Mouse (Mus musculus) limb, embryonic 14.5 days (tissue): ENCODE measurements around the gene Gmip. TPM values are rescaled to one million over a fixed set of nuclear protein-coding genes. Genes with fewer than 3 reads are reported as not detected.

Experiments
- ATAC-seq: fragments of 200-750 bp; cut with Nextera tagmentation; 2 replicates; pipeline ENCODE4 v1.8.0; 2017; ENCODE audit warnings: low read depth, moderate number of reproducible peaks, moderate TSS enrichment; ENCODE audit not compliant: low FRiP score
- DNase-seq: peaks from one replicate; pipeline ENCODE4 v3.0.0-alpha.2; 2015; ENCODE audit warnings: low spot score
- H3K27ac ChIP-seq: fragments of 300-500 bp; sonication (generic); replicated peaks from 2 replicates; pipeline ENCODE4 v1.5.1; 2014; ENCODE audit warnings: low read depth, mild to moderate bottlenecking, low read length, moderate library complexity, mixed read lengths
- H3K27me3 ChIP-seq: fragments of 300-500 bp; sonication (generic); 2 replicates; pipeline ENCODE4 v1.6.1; 2014; ENCODE audit warnings: low read length, mixed read lengths; ENCODE audit not compliant: control insufficient read depth, insufficient read depth
- H3K36me3 ChIP-seq: fragments of 300-500 bp; sonication (generic); 2 replicates; pipeline ENCODE4 v1.6.1; 2014; ENCODE audit warnings: mild to moderate bottlenecking, low read length, moderate library complexity, mixed read lengths; ENCODE audit not compliant: control insufficient read depth, insufficient read depth
- H3K4me1 ChIP-seq: fragments of 300-500 bp; sonication (generic); 2 replicates; pipeline ENCODE4 v1.6.1; 2014; ENCODE audit warnings: antibody characterized with exemption, low read length, mixed read lengths; ENCODE audit not compliant: control insufficient read depth, insufficient read depth
- H3K4me2 ChIP-seq: fragments of 300-500 bp; sonication (generic); replicated peaks from 2 replicates; pipeline ENCODE4 v1.6.1; 2014; ENCODE audit warnings: low read depth, mild to moderate bottlenecking, low read length, moderate library complexity; ENCODE audit not compliant: severe bottlenecking
- H3K4me3 ChIP-seq: fragments of 300-500 bp; sonication (generic); replicated peaks from 2 replicates; pipeline ENCODE4 v1.5.1; 2014; ENCODE audit warnings: low read length
- H3K9ac ChIP-seq: fragments of 300-500 bp; sonication (generic); 2 replicates; pipeline ENCODE4 v1.6.1; 2014; ENCODE audit warnings: mild to moderate bottlenecking, low read depth, low read length, moderate library complexity; ENCODE audit not compliant: severe bottlenecking
- H3K9me3 ChIP-seq: fragments of 300-500 bp; sonication (generic); 2 replicates; pipeline ENCODE4 v1.6.1; 2016; ENCODE audit warnings: low read length; ENCODE audit not compliant: control insufficient read depth
- POLR2A ChIP-seq: fragments of 200-500 bp; IDR thresholded peaks from 2 replicates; pipeline ENCODE4 v1.8.0; 2012; ENCODE audit warnings: inconsistent platforms, mild to moderate bottlenecking, moderate library complexity, borderline replicate concordance; ENCODE audit not compliant: insufficient read depth, insufficient read length; ENCODE audit errors: extremely low read depth
- WGBS: fragments of 180-500 bp; shearing (Covaris S2); extraction: QIAGEN DNeasy Blood & Tissue Kit; methylation state at CpG from one replicate; pipeline ENCODE4 v1.1.7; 2014; 5-methylcytosine and 5-hydroxymethylcytosine counted together
- polyA plus RNA-seq, 2 experiments: library from polyadenylated mRNA; depleted of rRNA in 1 of 2; stranded (reverse) in 1 of 2; unstranded in 1 of 2; fragments of >200 nt; fragmentation: Nextera tagmentation in 1 of 2; extraction: Ambion mirVana in 1 of 2; gene quantifications; 2 replicates each; pipeline versions ENCODE4 v1.2.1 to v1.2.3; 2012 to 2014

The Gmip gene
- 25.4 and 27.8 TPM in 2 replicates for polyA plus RNA-seq (2012; rRNA removed)
- polyA plus RNA-seq (2014; fragmentation: Nextera tagmentation; extraction: Ambion mirVana): 7.7 and 8.5 TPM in 2 replicates

GRCm38 (mm10) chr8:69808094-69808863, at the start of gene Gmip:
Gene Gmip, plus strand, starts transcription at chr8:69808679.
- peak within 1 kb of the TSS; percentile 58 for H3K9ac ChIP-seq
- peaks cover 10% of the 10 kb centered on the region; the same call in 1 of the 2 replicates for H3K4me1 ChIP-seq
- H3K27ac ChIP-seq: no peak within 1 kb of the TSS
- no peaks in the 10 kb centered on the region for H3K9me3 ChIP-seq
- TF ChIP-seq POLR2A: no peak
- peaks cover 47% of the 10 kb centered on the region for H3K36me3 ChIP-seq
- 4% methylated on average over 28 of the region's 28 CpGs for WGBS
- ATAC-seq: peak; percentile 66
- peak; percentile 72 for DNase-seq
- peak within 1 kb of the TSS; percentile 53 for H3K4me3 ChIP-seq
- peak within 1 kb of the TSS; percentile 75 for H3K4me2 ChIP-seq
- H3K27me3 ChIP-seq: no peaks in the 10 kb centered on the region

GRCm38 (mm10) chr8:69761814-69762445, 46.5 kb upstream of the Gmip start:
- ATAC-seq (no peak), DNase-seq (no peak)
- Histone ChIP-seq H3K27me3 (no peaks in the 10 kb centered on the region), H3K4me2 (no peak overlapping the region), H3K36me3 (peaks cover 63% of the 10 kb centered on the region), H3K4me3 (no peak overlapping the region), H3K4me1 (no peaks in the 10 kb centered on the region), H3K9ac (no peak overlapping the region), H3K9me3 (peaks cover 3% of the 10 kb centered on the region; the same call in 1 of the 2 replicates), H3K27ac (no peak overlapping the region)
- no peak for TF ChIP-seq POLR2A
- WGBS: 90% methylated on average over 4 of the region's 4 CpGs

GRCm38 (mm10) chr8:69771221-69771620, 37.3 kb upstream of the Gmip start:
- no peak for TF ChIP-seq POLR2A
- Histone ChIP-seq H3K4me3 (no peak overlapping the region), H3K27me3 (no peaks in the 10 kb centered on the region), H3K9ac (no peak overlapping the region), H3K4me1 (peaks cover 15% of the 10 kb centered on the region), H3K4me2 (no peak overlapping the region), H3K9me3 (peaks cover under 1% of the 10 kb centered on the region; the same call in 1 of the 2 replicates), H3K36me3 (peaks cover 35% of the 10 kb centered on the region), H3K27ac (no peak overlapping the region)
- ATAC-seq: no peak
- no peak for DNase-seq
- WGBS: 73% methylated on average over 9 of the region's 9 CpGs

- Histone ChIP-seq H3K9ac (no peak overlapping the region), H3K27ac (no peak overlapping the region), H3K27me3 (no peaks in the 10 kb centered on the region), H3K9me3 (no peaks in the 10 kb centered on the region), H3K4me1 (peaks cover 15% of the 10 kb centered on the region), H3K4me3 (no peak overlapping the region), H3K4me2 (no peak overlapping the region), H3K36me3 (peaks cover 26% of the 10 kb centered on the region)
- TF ChIP-seq POLR2A: no peak
- 88% methylated on average over 2 of the region's 2 CpGs for WGBS
- ATAC-seq: no peak
- DNase-seq: no peak
These were observed 36.4 kb upstream of the Gmip start for GRCm38 (mm10) chr8:69772106-69772505.

GRCm38 (mm10) chr8:69774503-69775148, 33.9 kb upstream of the Gmip start, which contains the start of gene Gm20422:
Gene Gm20422, minus strand, starts transcription at chr8:69774886.
- DNase-seq: peak; percentile 99
- no peaks in the 10 kb centered on the region for H3K27me3 ChIP-seq
- peaks cover 15% of the 10 kb centered on the region for H3K4me1 ChIP-seq
- peak within 1 kb of the TSS; percentile 96 for H3K9ac ChIP-seq
- peaks cover 6% of the 10 kb centered on the region; the same call in 1 of the 2 replicates for H3K36me3 ChIP-seq
- H3K4me3 ChIP-seq: peak within 1 kb of the TSS; percentile 86
- H3K27ac ChIP-seq: peak within 1 kb of the TSS; percentile 99
- H3K4me2 ChIP-seq: peak within 1 kb of the TSS; percentile 74
- 0% methylated on average over 41 of the region's 41 CpGs for WGBS
- TF ChIP-seq POLR2A: peak; percentile 93
- H3K9me3 ChIP-seq: no peaks in the 10 kb centered on the region
- ATAC-seq: peak; percentile 99
